Mouse (Mus musculus) heart, embryonic 12.5 days (tissue): ENCODE measurements around the gene Myocos. TPM values are rescaled to one million over a fixed set of nuclear protein-coding genes. Genes with fewer than 3 reads are reported as not detected.

Experiments used
- ATAC-seq: fragments of 200-750 bp; cut with Nextera tagmentation; 2 replicates; pipeline ENCODE4 v1.8.0; 2017; ENCODE audit warnings: moderate TSS enrichment, moderate library complexity; ENCODE audit not compliant: insufficient number of reproducible peaks, low FRiP score
- H3K27ac ChIP-seq: fragments of 300-500 bp; sonication (generic); 2 replicates; pipeline ENCODE4 v1.5.1; 2016; ENCODE audit warnings: mild to moderate bottlenecking, moderate library complexity; ENCODE audit not compliant: poor library complexity, severe bottlenecking
- H3K27me3 ChIP-seq: fragments of 300-500 bp; sonication (generic); replicated peaks from 2 replicates; pipeline ENCODE4 v1.6.1; 2016; ENCODE audit warnings: mild to moderate bottlenecking, moderate library complexity
- H3K36me3 ChIP-seq: fragments of 300-500 bp; sonication (generic); 2 replicates; pipeline ENCODE4 v1.6.1; 2016; ENCODE audit warnings: mild to moderate bottlenecking, moderate library complexity
- H3K4me1 ChIP-seq: fragments of 300-500 bp; sonication (generic); replicated peaks from 2 replicates; pipeline ENCODE4 v1.6.1; 2016; ENCODE audit warnings: mild to moderate bottlenecking
- H3K4me2 ChIP-seq: fragments of 300-500 bp; sonication (generic); 2 replicates; pipeline ENCODE4 v1.6.1; 2016; ENCODE audit warnings: mild to moderate bottlenecking, moderate library complexity
- H3K4me3 ChIP-seq: fragments of 300-500 bp; sonication (generic); 2 replicates; pipeline ENCODE4 v1.5.1; 2016; ENCODE audit warnings: mild to moderate bottlenecking
- H3K9ac ChIP-seq: fragments of 300-500 bp; sonication (generic); 2 replicates; pipeline ENCODE4 v1.6.1; 2016; ENCODE audit warnings: mild to moderate bottlenecking, moderate library complexity
- H3K9me3 ChIP-seq: fragments of 300-500 bp; sonication (generic); replicated peaks from 2 replicates; pipeline ENCODE4 v1.6.1; 2016; ENCODE audit warnings: mild to moderate bottlenecking, moderate library complexity
- WGBS: fragments of 180-500 bp; shearing (Covaris S2); methylation state at CpG from one replicate; pipeline ENCODE4 v1.1.7; 2016; 5-methylcytosine and 5-hydroxymethylcytosine counted together
- polyA plus RNA-seq: library from polyadenylated mRNA; unstranded; fragments of >200 nt; fragmentation: Nextera tagmentation; extraction: Ambion mirVana; gene quantifications from 2 replicates; pipeline ENCODE4 v1.2.1, GENCODE M21; 2016

Gene Myocos
- polyA plus RNA-seq: not detected in 2 replicates

- H3K9me3 ChIP-seq: no peaks in the 10 kb centered on the region
- no peaks in the 10 kb centered on the region for H3K36me3 ChIP-seq
- no peak within 1 kb of the TSS for H3K27ac ChIP-seq
- H3K4me2 ChIP-seq: no peak within 1 kb of the TSS
- no peak for ATAC-seq
- WGBS: 86% methylated on average over 7 of the region's 7 CpGs
- no peak within 1 kb of the TSS for H3K4me3 ChIP-seq
- H3K27me3 ChIP-seq: no peaks in the 10 kb centered on the region
- no peaks in the 10 kb centered on the region for H3K4me1 ChIP-seq
- no peak within 1 kb of the TSS for H3K9ac ChIP-seq
These were observed at the start of gene Myocos for GRCm38 (mm10) chr1:162658119-162658518. Myocos (minus strand) TSS chr1:162658219.

GRCm38 (mm10) chr1:162700389-162701066, 42.5 kb upstream of the Myocos start:
- no peak overlapping the region for H3K4me2 ChIP-seq
- no peak overlapping the region for H3K9ac ChIP-seq
- no peaks in the 10 kb centered on the region for H3K4me1 ChIP-seq
- peaks cover 69% of the 10 kb centered on the region for H3K36me3 ChIP-seq
- WGBS: 72% methylated on average over 8 of the region's 8 CpGs
- H3K9me3 ChIP-seq: no peaks in the 10 kb centered on the region
- H3K27ac ChIP-seq: no peak overlapping the region
- no peaks in the 10 kb centered on the region for H3K27me3 ChIP-seq
- ATAC-seq: no peak
- no peak overlapping the region for H3K4me3 ChIP-seq

GRCm38 (mm10) chr1:162697866-162698265, 39.8 kb upstream of the Myocos start:
- WGBS: 93% methylated on average over 6 of the region's 6 CpGs
- Histone ChIP-seq H3K9me3 (no peaks in the 10 kb centered on the region), H3K4me3 (no peak overlapping the region), H3K9ac (no peak overlapping the region), H3K36me3 (peaks cover 68% of the 10 kb centered on the region), H3K27ac (no peak overlapping the region), H3K4me2 (no peak overlapping the region), H3K27me3 (no peaks in the 10 kb centered on the region), H3K4me1 (no peaks in the 10 kb centered on the region)
- ATAC-seq: no peak

GRCm38 (mm10) chr1:162693721-162694120, 35.7 kb upstream of the Myocos start:
- Histone ChIP-seq H3K4me1 (no peaks in the 10 kb centered on the region), H3K9me3 (no peaks in the 10 kb centered on the region), H3K4me3 (no peak overlapping the region), H3K36me3 (peaks cover 70% of the 10 kb centered on the region), H3K9ac (no peak overlapping the region), H3K27ac (no peak overlapping the region), H3K4me2 (no peak overlapping the region), H3K27me3 (no peaks in the 10 kb centered on the region)
- no peak for ATAC-seq
- whole genome bisulfite sequencing: 91% methylated on average over 2 of the region's 2 CpGs

GRCm38 (mm10) chr1:162665486-162666174, 7.6 kb upstream of the Myocos start:
- peak overlapping the region; percentile 74 for H3K4me2 ChIP-seq
- H3K4me3 ChIP-seq: peak overlapping the region; percentile 45
- no peaks in the 10 kb centered on the region for H3K9me3 ChIP-seq
- peaks cover 16% of the 10 kb centered on the region for H3K36me3 ChIP-seq
- 0 out of 2 replicates have a peak, but pooled peaks cover 4% of the 10 kb centered on the region for H3K4me1 ChIP-seq
- ATAC-seq: peak; percentile 73
- WGBS: 4% methylated on average over 11 of the region's 11 CpGs
- no peak overlapping the region for H3K27ac ChIP-seq
- H3K27me3 ChIP-seq: no peaks in the 10 kb centered on the region
- H3K9ac ChIP-seq: peak overlapping the region; percentile 58

- Histone ChIP-seq H3K27me3 (no peaks in the 10 kb centered on the region), H3K9me3 (no peaks in the 10 kb centered on the region), H3K36me3 (peaks cover 12% of the 10 kb centered on the region; the same call in 1 of the 2 replicates), H3K4me2 (peak overlapping the region; percentile 74), H3K4me1 (0 out of 2 replicates have a peak, but pooled peaks cover 4% of the 10 kb centered on the region), H3K27ac (no peak overlapping the region), H3K4me3 (peak overlapping the region; percentile 45), H3K9ac (peak overlapping the region; percentile 58)
- WGBS: 13% methylated on average over 10 of the region's 10 CpGs
- ATAC-seq: peak; percentile 92
These were observed 6.9 kb upstream of the Myocos start for GRCm38 (mm10) chr1:162664826-162665475.

- no peaks in the 10 kb centered on the region for H3K9me3 ChIP-seq
- H3K27me3 ChIP-seq: no peaks in the 10 kb centered on the region
- H3K4me1 ChIP-seq: no peaks in the 10 kb centered on the region
- H3K27ac ChIP-seq: no peak overlapping the region
- no peaks in the 10 kb centered on the region for H3K36me3 ChIP-seq
- no peak overlapping the region for H3K9ac ChIP-seq
- H3K4me2 ChIP-seq: no peak overlapping the region
- no peak overlapping the region for H3K4me3 ChIP-seq
- WGBS: 64% methylated on average over 11 of the region's 11 CpGs
- no peak for ATAC-seq
These were observed 2.3 kb upstream of the Myocos start for GRCm38 (mm10) chr1:162660276-162660860.

- Histone ChIP-seq H3K4me2 (no peak overlapping the region), H3K9me3 (no peaks in the 10 kb centered on the region), H3K4me3 (no peak overlapping the region), H3K36me3 (no peaks in the 10 kb centered on the region), H3K9ac (no peak overlapping the region), H3K4me1 (no peaks in the 10 kb centered on the region), H3K27me3 (no peaks in the 10 kb centered on the region), H3K27ac (no peak overlapping the region)
- WGBS: 88% methylated on average over 14 of the region's 14 CpGs
- ATAC-seq: no peak
These were observed 9.6 kb downstream of the Myocos start for GRCm38 (mm10) chr1:162648416-162648815.

GRCm38 (mm10) chr1:162646083-162646686, 11.8 kb downstream of the Myocos start:
- Histone ChIP-seq H3K4me2 (no peak overlapping the region), H3K4me1 (no peaks in the 10 kb centered on the region), H3K4me3 (no peak overlapping the region), H3K36me3 (no peaks in the 10 kb centered on the region), H3K9me3 (no peaks in the 10 kb centered on the region), H3K9ac (no peak overlapping the region), H3K27ac (no peak overlapping the region), H3K27me3 (no peaks in the 10 kb centered on the region)
- WGBS: 73% methylated on average over 10 of the region's 10 CpGs
- ATAC-seq: no peak

GRCm38 (mm10) chr1:162643752-162644151, 14.3 kb downstream of the Myocos start:
- no peak overlapping the region for H3K27ac ChIP-seq
- H3K36me3 ChIP-seq: no peaks in the 10 kb centered on the region
- WGBS: 43% methylated on average over 4 of the region's 4 CpGs
- H3K4me2 ChIP-seq: no peak overlapping the region
- H3K27me3 ChIP-seq: no peaks in the 10 kb centered on the region
- H3K4me3 ChIP-seq: no peak overlapping the region
- no peak overlapping the region for H3K9ac ChIP-seq
- H3K9me3 ChIP-seq: no peaks in the 10 kb centered on the region
- no peak for ATAC-seq
- no peaks in the 10 kb centered on the region for H3K4me1 ChIP-seq

- Histone ChIP-seq H3K4me3 (no peak overlapping the region), H3K4me2 (no peak overlapping the region), H3K27ac (no peak overlapping the region), H3K9ac (no peak overlapping the region), H3K4me1 (no peaks in the 10 kb centered on the region), H3K36me3 (no peaks in the 10 kb centered on the region), H3K9me3 (no peaks in the 10 kb centered on the region), H3K27me3 (no peaks in the 10 kb centered on the region)
- WGBS: 74% methylated on average over 3 of the region's 3 CpGs
- ATAC-seq: no peak
These were observed 15.4 kb downstream of the Myocos start for GRCm38 (mm10) chr1:162642591-162642990.
